Mouse (Mus musculus): ENCODE results near the gene Tmem30b.

GRCm38 (mm10) chr12:73578141-73578540 lies 31.9 kb upstream of the Tmem30b start:
- no peak for TF ChIP-seq CTCF (IDR thresholded peaks at IDR 0.05; ENCODE audit: extremely low read depth, insufficient read depth, low read length)
- TF ChIP-seq POLR2A (IDR thresholded peaks at IDR 0.05; ENCODE audit: extremely low read depth, insufficient read depth, low read length), result no peak

Measured in cortical plate, adult 2 months (tissue).